Mouse (Mus musculus): ENCODE results near the gene Ptpn21. TPM values are rescaled to one million over a fixed set of nuclear protein-coding genes. Genes with fewer than 3 reads are reported as not detected.

Ptpn21 gene
- polyA plus RNA-seq, 1 experiment from 2014 or later, result 4.0 TPM

- 88% methylated on average over 15 of the region's 15 CpGs for WGBS
Measured at GRCm38 (mm10) chr12:98679906-98680305, 57.3 kb downstream of the Ptpn21 start.

GRCm38 (mm10) chr12:98677336-98677735, 59.9 kb downstream of the Ptpn21 start:
- WGBS, result 63% methylated on average over 14 of the region's 14 CpGs
- Histone ChIP-seq H3K4me3 (ENCODE audit: low read depth, low read length) (no peak overlapping the region), H3K4me1 (ENCODE audit: control insufficient read depth, insufficient read depth, low read length) (no peaks in the 10 kb centered on the region), H3K36me3 (ENCODE audit: control insufficient read depth, insufficient read depth, low read length) (peaks cover 6% of the 10 kb centered on the region), H3K9me3 (replicated peaks; ENCODE audit: control insufficient read depth, low read length, poor library complexity, severe bottlenecking) (no peaks in the 10 kb centered on the region), H3K9ac (ENCODE audit: low read depth, low read length) (no peak overlapping the region), H3K27ac (ENCODE audit: low read length) (no peak overlapping the region), H3K27me3 (ENCODE audit: control insufficient read depth, insufficient read depth, low read depth, low read length) (no peaks in the 10 kb centered on the region), H3K4me2 (ENCODE audit: low read length) (no peak overlapping the region)
- no peak for ATAC-seq

More at GRCm38 (mm10) chr12:98679906-98680305, 57.3 kb downstream of the Ptpn21 start:
- H3K27ac ChIP-seq (ENCODE audit: low read length), result no peak overlapping the region
- no peak overlapping the region for H3K4me3 ChIP-seq (ENCODE audit: low read depth, low read length)
- H3K4me1 ChIP-seq (ENCODE audit: control insufficient read depth, insufficient read depth, low read length), result no peaks in the 10 kb centered on the region
- no peaks in the 10 kb centered on the region for H3K9me3 ChIP-seq (replicated peaks; ENCODE audit: control insufficient read depth, low read length, poor library complexity, severe bottlenecking)
- no peak for ATAC-seq
- no peak overlapping the region for H3K4me2 ChIP-seq (ENCODE audit: low read length)
- peaks cover 6% of the 10 kb centered on the region for H3K36me3 ChIP-seq (ENCODE audit: control insufficient read depth, insufficient read depth, low read length)
- no peaks in the 10 kb centered on the region for H3K27me3 ChIP-seq (ENCODE audit: control insufficient read depth, insufficient read depth, low read depth, low read length)
- no peak overlapping the region for H3K9ac ChIP-seq (ENCODE audit: low read depth, low read length)

GRCm38 (mm10) chr12:98676861-98677260, 60.3 kb downstream of the Ptpn21 start:
- ATAC-seq, result no peak
- Histone ChIP-seq H3K27me3 (ENCODE audit: control insufficient read depth, insufficient read depth, low read depth, low read length) (no peaks in the 10 kb centered on the region), H3K4me2 (ENCODE audit: low read length) (no peak overlapping the region), H3K4me1 (ENCODE audit: control insufficient read depth, insufficient read depth, low read length) (no peaks in the 10 kb centered on the region), H3K36me3 (ENCODE audit: control insufficient read depth, insufficient read depth, low read length) (peaks cover 1% of the 10 kb centered on the region), H3K27ac (ENCODE audit: low read length) (no peak overlapping the region), H3K4me3 (ENCODE audit: low read depth, low read length) (no peak overlapping the region), H3K9me3 (replicated peaks; ENCODE audit: control insufficient read depth, low read length, poor library complexity, severe bottlenecking) (no peaks in the 10 kb centered on the region), H3K9ac (ENCODE audit: low read depth, low read length) (no peak overlapping the region)
- WGBS, result 97% methylated on average over 6 of the region's 6 CpGs

GRCm38 (mm10) chr12:98674627-98675143, 62.5 kb downstream of the Ptpn21 start:
- Histone ChIP-seq H3K9ac (ENCODE audit: low read depth, low read length) (no peak overlapping the region), H3K9me3 (replicated peaks; ENCODE audit: control insufficient read depth, low read length, poor library complexity, severe bottlenecking) (no peaks in the 10 kb centered on the region), H3K4me3 (ENCODE audit: low read depth, low read length) (no peak overlapping the region), H3K4me1 (ENCODE audit: control insufficient read depth, insufficient read depth, low read length) (no peaks in the 10 kb centered on the region), H3K4me2 (ENCODE audit: low read length) (peak overlapping the region; percentile 17), H3K27me3 (ENCODE audit: control insufficient read depth, insufficient read depth, low read depth, low read length) (no peaks in the 10 kb centered on the region), H3K27ac (ENCODE audit: low read length) (no peak overlapping the region), H3K36me3 (ENCODE audit: control insufficient read depth, insufficient read depth, low read length) (no peaks in the 10 kb centered on the region)
- ATAC-seq, result peak; percentile 89
- WGBS, result 13% methylated on average over 9 of the region's 9 CpGs

DNA sequence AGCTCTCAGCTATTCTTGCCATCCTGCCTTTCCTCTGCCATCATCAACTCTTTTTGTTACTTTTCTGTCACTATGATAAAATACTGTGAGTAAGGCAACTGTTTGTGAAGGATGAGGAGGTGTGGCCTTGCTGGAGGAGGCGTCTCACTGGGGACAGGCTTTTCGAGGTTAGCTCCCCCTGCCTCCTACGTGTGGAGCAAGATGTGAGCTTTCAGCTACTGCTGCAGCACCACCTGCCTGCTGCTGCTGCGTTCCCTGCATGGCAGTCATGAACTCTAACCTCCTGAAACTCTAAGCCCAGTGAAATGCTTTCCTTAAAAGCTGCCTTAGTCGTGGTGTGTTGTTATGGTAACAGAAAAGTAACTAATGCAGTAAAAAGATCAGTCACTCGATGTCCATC, 63.3 kb downstream of the Ptpn21 start:
- H3K4me3 ChIP-seq (ENCODE audit: low read depth, low read length), result no peak overlapping the region
- ATAC-seq, result no peak
- no peak overlapping the region for H3K27ac ChIP-seq (ENCODE audit: low read length)
- H3K4me1 ChIP-seq (ENCODE audit: control insufficient read depth, insufficient read depth, low read length), result no peaks in the 10 kb centered on the region
- H3K36me3 ChIP-seq (ENCODE audit: control insufficient read depth, insufficient read depth, low read length), result no peaks in the 10 kb centered on the region; the same call in 1 of the 2 replicates
- 61% methylated on average over 6 of the region's 6 CpGs for WGBS
- H3K4me2 ChIP-seq (ENCODE audit: low read length), result no peak overlapping the region
- H3K9ac ChIP-seq (ENCODE audit: low read depth, low read length), result no peak overlapping the region
- no peaks in the 10 kb centered on the region for H3K9me3 ChIP-seq (replicated peaks; ENCODE audit: control insufficient read depth, low read length, poor library complexity, severe bottlenecking)
- no peaks in the 10 kb centered on the region for H3K27me3 ChIP-seq (ENCODE audit: control insufficient read depth, insufficient read depth, low read depth, low read length)

- no peaks in the 10 kb centered on the region for H3K9me3 ChIP-seq (replicated peaks; ENCODE audit: control insufficient read depth, low read length, poor library complexity, severe bottlenecking)
- H3K36me3 ChIP-seq (ENCODE audit: control insufficient read depth, insufficient read depth, low read length), result no peaks in the 10 kb centered on the region; the same call in 1 of the 2 replicates
- H3K27me3 ChIP-seq (ENCODE audit: control insufficient read depth, insufficient read depth, low read depth, low read length), result no peaks in the 10 kb centered on the region
- H3K4me1 ChIP-seq (ENCODE audit: control insufficient read depth, insufficient read depth, low read length), result no peaks in the 10 kb centered on the region
- H3K4me2 ChIP-seq (ENCODE audit: low read length), result no peak overlapping the region
- no peak overlapping the region for H3K27ac ChIP-seq (ENCODE audit: low read length)
- WGBS, result 98% methylated on average over 4 of the region's 4 CpGs
- no peak for ATAC-seq
- no peak overlapping the region for H3K9ac ChIP-seq (ENCODE audit: low read depth, low read length)
- H3K4me3 ChIP-seq (ENCODE audit: low read depth, low read length), result no peak overlapping the region
Measured at GRCm38 (mm10) chr12:98670429-98670828, 66.8 kb downstream of the Ptpn21 start.

GRCm38 (mm10) chr12:98669864-98670263, 67.3 kb downstream of the Ptpn21 start:
- Histone ChIP-seq H3K27me3 (ENCODE audit: control insufficient read depth, insufficient read depth, low read depth, low read length) (no peaks in the 10 kb centered on the region), H3K9ac (ENCODE audit: low read depth, low read length) (no peak overlapping the region), H3K27ac (ENCODE audit: low read length) (no peak overlapping the region), H3K4me2 (ENCODE audit: low read length) (no peak overlapping the region), H3K4me1 (ENCODE audit: control insufficient read depth, insufficient read depth, low read length) (no peaks in the 10 kb centered on the region), H3K9me3 (replicated peaks; ENCODE audit: control insufficient read depth, low read length, poor library complexity, severe bottlenecking) (no peaks in the 10 kb centered on the region), H3K36me3 (ENCODE audit: control insufficient read depth, insufficient read depth, low read length) (peaks cover 4% of the 10 kb centered on the region; the same call in 1 of the 2 replicates), H3K4me3 (ENCODE audit: low read depth, low read length) (no peak overlapping the region)
- WGBS, result 88% methylated on average over 5 of the region's 5 CpGs
- no peak for ATAC-seq

- Histone ChIP-seq H3K27ac (ENCODE audit: low read length) (no peak overlapping the region), H3K4me3 (ENCODE audit: low read depth, low read length) (no peak overlapping the region), H3K36me3 (ENCODE audit: control insufficient read depth, insufficient read depth, low read length) (peaks cover 7% of the 10 kb centered on the region; the same call in 1 of the 2 replicates), H3K9me3 (replicated peaks; ENCODE audit: control insufficient read depth, low read length, poor library complexity, severe bottlenecking) (no peaks in the 10 kb centered on the region), H3K4me1 (ENCODE audit: control insufficient read depth, insufficient read depth, low read length) (no peaks in the 10 kb centered on the region), H3K27me3 (ENCODE audit: control insufficient read depth, insufficient read depth, low read depth, low read length) (no peaks in the 10 kb centered on the region), H3K4me2 (ENCODE audit: low read length) (no peak overlapping the region), H3K9ac (ENCODE audit: low read depth, low read length) (no peak overlapping the region)
- WGBS, result 95% methylated on average over 10 of the region's 10 CpGs
- no peak for ATAC-seq
Measured at GRCm38 (mm10) chr12:98669086-98669485, 68.1 kb downstream of the Ptpn21 start.

DNA sequence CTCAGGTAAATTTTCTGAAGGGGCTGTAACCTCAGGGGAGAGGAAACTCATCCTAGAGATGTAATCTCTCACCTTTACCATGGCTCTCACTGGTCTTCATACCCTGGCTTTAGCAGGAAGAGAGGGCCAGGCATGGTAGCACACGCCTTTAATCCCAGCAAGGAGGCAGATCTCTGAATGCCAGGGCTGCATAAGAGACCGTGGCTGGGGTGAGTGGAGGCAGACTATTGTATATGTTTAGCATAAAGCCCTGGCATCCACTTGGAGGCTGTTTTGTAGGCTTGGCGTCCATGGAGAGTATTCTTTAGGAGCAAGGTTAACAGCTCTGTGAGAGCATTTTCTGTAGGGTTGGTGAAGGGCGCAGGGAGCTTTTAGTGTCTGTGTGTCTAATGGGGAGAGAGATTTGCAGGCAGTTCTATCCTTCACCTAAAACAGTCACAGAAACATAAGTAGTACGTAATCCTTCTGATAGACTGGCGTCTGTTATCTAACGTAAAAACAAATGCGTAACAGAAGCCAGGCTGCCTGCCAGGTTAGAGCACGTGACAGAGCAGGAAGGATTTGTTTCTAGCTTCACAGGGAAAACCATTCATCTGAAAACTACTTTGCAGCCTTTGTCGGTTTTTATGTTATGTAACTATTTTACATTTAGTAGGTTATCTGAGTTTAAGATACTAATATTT, 68.9 kb downstream of the Ptpn21 start:
- Histone ChIP-seq H3K4me2 (ENCODE audit: low read length) (no peak overlapping the region), H3K9me3 (replicated peaks; ENCODE audit: control insufficient read depth, low read length, poor library complexity, severe bottlenecking) (no peaks in the 10 kb centered on the region), H3K9ac (ENCODE audit: low read depth, low read length) (no peak overlapping the region), H3K4me1 (ENCODE audit: control insufficient read depth, insufficient read depth, low read length) (no peaks in the 10 kb centered on the region), H3K36me3 (ENCODE audit: control insufficient read depth, insufficient read depth, low read length) (peaks cover 9% of the 10 kb centered on the region; the same call in 1 of the 2 replicates), H3K4me3 (ENCODE audit: low read depth, low read length) (no peak overlapping the region), H3K27me3 (ENCODE audit: control insufficient read depth, insufficient read depth, low read depth, low read length) (no peaks in the 10 kb centered on the region), H3K27ac (ENCODE audit: low read length) (no peak overlapping the region)
- ATAC-seq, result no peak
- WGBS, result 67% methylated on average over 10 of the region's 10 CpGs
